Mouse (Mus musculus) bone marrow, adult 2 months (tissue): ENCODE results near the gene Prdm9. TPM values are rescaled to one million over a fixed set of nuclear protein-coding genes. Genes with fewer than 3 reads are reported as not detected.

Experiments used
- H3K27ac ChIP-seq: fragments of 200-500 bp; 2 replicates; pipeline ENCODE4 v1.5.1; 2012; ENCODE audit warnings: low read depth, mild to moderate bottlenecking, control low read depth, inconsistent platforms, low read length; ENCODE audit not compliant: control insufficient read depth, poor library complexity, insufficient read depth
- H3K4me1 ChIP-seq: fragments of 200-500 bp; 2 replicates; pipeline ENCODE4 v1.6.1; 2011; ENCODE audit warnings: low read length; ENCODE audit not compliant: control insufficient read depth, insufficient read depth
- H3K4me3 ChIP-seq: fragments of 200-500 bp; replicated peaks from 2 replicates; pipeline ENCODE3; 2011; ENCODE audit warnings: mild to moderate bottlenecking, low read depth, low read length, control low read depth; ENCODE audit not compliant: control insufficient read depth
- CTCF ChIP-seq: fragments of 200-500 bp; IDR thresholded peaks from 2 replicates; pipeline ENCODE4 v1.5.1; 2011; ENCODE audit warnings: low read length, control low read depth; ENCODE audit not compliant: control insufficient read depth, insufficient read depth
- POLR2A ChIP-seq: fragments of 200-500 bp; IDR thresholded peaks from 2 replicates; pipeline ENCODE4 v1.6.1; 2011; ENCODE audit warnings: low read depth, mild to moderate bottlenecking, control low read depth, low read length, borderline replicate concordance; ENCODE audit not compliant: control insufficient read depth
- WGBS: fragments of 180-500 bp; shearing (Covaris S2); methylation state at CpG from one replicate; pipeline ENCODE4 v1.1.7; 2018; 5-methylcytosine and 5-hydroxymethylcytosine counted together
- polyA plus RNA-seq: library from polyadenylated mRNA; stranded (reverse); fragments of >200 nt; gene quantifications from 2 replicates; pipeline ENCODE4 v1.2.4, GENCODE M21; 2011; ENCODE audit warnings: low replicate concordance; ENCODE audit not compliant: missing spikeins, insufficient read depth, insufficient read length

Gene Prdm9
- polyA plus RNA-seq, 1 experiment: 5.7 TPM

DNA sequence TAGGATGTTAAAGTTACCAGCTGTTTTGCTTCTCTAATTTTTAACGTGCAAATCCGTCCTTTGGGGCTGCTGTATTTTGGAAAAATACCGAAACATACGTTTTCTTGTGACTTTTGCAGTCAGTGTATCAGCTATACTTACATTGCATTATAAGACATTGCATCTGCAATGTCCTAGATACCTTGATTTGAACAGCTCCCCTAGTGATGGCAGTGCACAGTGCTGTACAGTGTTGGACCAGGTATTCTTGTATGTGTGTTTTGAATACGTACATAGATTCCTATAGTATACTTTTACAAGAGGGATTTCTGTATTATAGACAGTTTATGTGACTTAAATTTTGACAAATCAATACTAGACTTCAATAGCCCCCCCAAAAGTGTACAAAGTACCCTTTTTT, 46.0 kb downstream of the Prdm9 start:
- WGBS: 89% methylated on average over 5 of the region's 5 CpGs
- TF ChIP-seq CTCF (no peak), POLR2A (no peak)
- H3K4me1 ChIP-seq: no peaks in the 10 kb centered on the region
- no peak overlapping the region for H3K27ac ChIP-seq
- H3K4me3 ChIP-seq: no peak overlapping the region

GRCm38 (mm10) chr17:15517776-15518175, 46.4 kb downstream of the Prdm9 start:
- Histone ChIP-seq H3K27ac (no peak overlapping the region), H3K4me1 (no peaks in the 10 kb centered on the region), H3K4me3 (no peak overlapping the region)
- TF ChIP-seq POLR2A: no peak
- no peak for TF ChIP-seq CTCF
- WGBS: 59% methylated on average over 5 of the region's 5 CpGs

- Histone ChIP-seq H3K4me3 (no peak overlapping the region), H3K4me1 (no peaks in the 10 kb centered on the region), H3K27ac (no peak overlapping the region)
- 76% methylated on average over 2 of the region's 2 CpGs for WGBS
- TF ChIP-seq POLR2A: no peak
- no peak for TF ChIP-seq CTCF
These were observed 53.5 kb downstream of the Prdm9 start for GRCm38 (mm10) chr17:15510694-15511093.

GRCm38 (mm10) chr17:15499656-15500394, 64.3 kb downstream of the Prdm9 start, which contains the start of the genes Psmb1 and Tbp:
Psmb1 (minus strand) TSS chr17:15499751.
Tbp (plus strand) TSS chr17:15499888.
- Histone ChIP-seq H3K4me3 (peak within 1 kb of the TSS; percentile 77), H3K27ac (peak within 1 kb of the TSS; percentile 88), H3K4me1 (peaks cover 1% of the 10 kb centered on the region; the same call in 1 of the 2 replicates)
- WGBS: under 1% methylated on average over 63 of the region's 63 CpGs
- TF ChIP-seq CTCF (no peak), POLR2A (peak; percentile 86)

GRCm38 (mm10) chr17:15498753-15499113, 65.4 kb downstream of the Prdm9 start:
- 54% methylated on average over 7 of the region's 7 CpGs for WGBS
- TF ChIP-seq POLR2A (no peak), CTCF (no peak)
- Histone ChIP-seq H3K27ac (no peak overlapping the region), H3K4me3 (no peak overlapping the region), H3K4me1 (peaks cover 1% of the 10 kb centered on the region; the same call in 1 of the 2 replicates)

- Histone ChIP-seq H3K4me3 (peak overlapping the region; percentile 93), H3K27ac (peak overlapping the region; percentile 91), H3K4me1 (peaks cover 1% of the 10 kb centered on the region; the same call in 1 of the 2 replicates)
- TF ChIP-seq POLR2A (peak; percentile 89), CTCF (0 out of 2 replicates have a peak, but pooled peaks have one; percentile 1)
- WGBS: under 1% methylated on average over 50 of the region's 50 CpGs
These were observed 66.0 kb downstream of the Prdm9 start for GRCm38 (mm10) chr17:15497882-15498752.

Other genes starting within 250 kb of the Prdm9 start
- 3.0 TPM in 1 of 2 replicates, not detected in the other for gene Dll1, start 187.5 kb downstream of the Prdm9 start, polyA plus RNA-seq
- 4.6 and 8.2 TPM in 2 replicates for gene Fam120b, start 168.2 kb downstream of the Prdm9 start, polyA plus RNA-seq
- 146 and 240 TPM in 2 replicates for gene Psmb1, start 64.6 kb downstream of the Prdm9 start, polyA plus RNA-seq
- 14.0 and 15.6 TPM in 2 replicates for gene Tbp, start 64.5 kb downstream of the Prdm9 start, polyA plus RNA-seq
- 15.7 and 39.6 TPM in 2 replicates for gene Pdcd2, start 37.1 kb downstream of the Prdm9 start, polyA plus RNA-seq
- 14.8 and 23.0 TPM in 2 replicates for gene Chd1, start 140.6 kb upstream of the Prdm9 start, polyA plus RNA-seq